Mouse (Mus musculus) layer of hippocampus, adult 6 months (tissue): ENCODE data around the gene Setd1a. TPM values are rescaled to one million over a fixed set of nuclear protein-coding genes. Genes with fewer than 3 reads are reported as not detected.

ENCODE experiments used
- long read RNA-seq, 2 experiments: library from polyadenylated mRNA; unstranded; transcript quantifications; one replicate each; pipeline ENCODE4 v2.0.0; 2019 to 2020
- polyA plus RNA-seq: library from polyadenylated mRNA; unstranded; fragments of <200 nt; fragmentation: Nextera tagmentation; gene quantifications from 2 replicates; pipeline ENCODE4 v1.2.3, GENCODE M21; 2021

The Setd1a gene
- 7.7 and 12.9 TPM in 2 replicates for polyA plus RNA-seq
- long read RNA-seq, experiment 1, partial matches to known transcripts = 4 of 4 reads
- long read RNA-seq, experiment 1, other reads (novel, unspliced or antisense) = 0 of 4 reads
- long read RNA-seq, experiment 2, partial matches to known transcripts = 6 of 6 reads
- long read RNA-seq, experiment 2, other reads (novel, unspliced or antisense) = 0 of 6 reads

GRCm38 (mm10) chr7:127776426-127776825, at the start of gene Setd1a:
Setd1a (plus strand) TSS chr7:127776670.

GRCm38 (mm10) chr7:127732066-127732465, 44.4 kb upstream of the Setd1a start, which contains the start of gene Ctf2:
Ctf2 (minus strand) TSS chr7:127732166.

GRCm38 (mm10) chr7:127744366-127745045, 32.0 kb upstream of the Setd1a start, which contains the start of gene Fbxl19:
Fbxl19 (plus strand) TSS chr7:127744543.

GRCm38 (mm10) chr7:127769651-127770038, 6.8 kb upstream of the Setd1a start, which contains the start of gene Orai3:
Orai3 (plus strand) TSS chr7:127769815.

GRCm38 (mm10) chr7:127785308-127785707, 8.8 kb downstream of the Setd1a start, which contains the start of gene Gm49388:
Gm49388 (plus strand) TSS chr7:127785608.

GRCm38 (mm10) chr7:127800435-127801009, 24.1 kb downstream of the Setd1a start, which contains the start of gene Hsd3b7:
Hsd3b7 (plus strand) TSS chr7:127800604.

GRCm38 (mm10) chr7:127824176-127824871, 47.9 kb downstream of the Setd1a start, which contains the start of the genes Stx4a and Stx1b:
Stx4a (plus strand) TSS chr7:127824294.
Stx1b (minus strand) TSS chr7:127824549.

Other genes starting within 250 kb of the Setd1a start
- gene Tmem265, start 215.3 kb upstream of the Setd1a start, polyA plus RNA-seq = 0.69 TPM in 1 of 2 replicates, not detected in the other
- 17.9 and 19.5 TPM in 2 replicates for gene Phkg2, start 203.3 kb upstream of the Setd1a start, polyA plus RNA-seq
- 14.1 and 19.3 TPM in 2 replicates for gene Ccdc189, start 188.1 kb upstream of the Setd1a start, polyA plus RNA-seq
- gene Rnf40, start 187.9 kb upstream of the Setd1a start, polyA plus RNA-seq = 8.5 and 10.1 TPM in 2 replicates
- gene Zfp629, start 160.9 kb upstream of the Setd1a start, polyA plus RNA-seq = 2.6 and 3.4 TPM in 2 replicates
- 5.1 and 6.0 TPM in 2 replicates for gene Bcl7c, start 67.7 kb upstream of the Setd1a start, polyA plus RNA-seq
- gene Ctf1, start 63.9 kb upstream of the Setd1a start, polyA plus RNA-seq = 4.1 and 4.5 TPM in 2 replicates
- gene Ctf2, start 44.5 kb upstream of the Setd1a start, polyA plus RNA-seq = 0.08 TPM in 1 of 2 replicates, not detected in the other
- 1.0 TPM in 2 replicates for gene Fbxl19, start 32.1 kb upstream of the Setd1a start, polyA plus RNA-seq
- gene Orai3, start 6.9 kb upstream of the Setd1a start, polyA plus RNA-seq = 31.4 and 32.6 TPM in 2 replicates
- not detected in 2 replicates for gene Gm49388, start 8.9 kb downstream of the Setd1a start, polyA plus RNA-seq
- gene Hsd3b7, start 23.9 kb downstream of the Setd1a start, polyA plus RNA-seq = 5.9 and 14.2 TPM in 2 replicates
- gene Stx4a, start 47.6 kb downstream of the Setd1a start, polyA plus RNA-seq = 9.9 and 10.7 TPM in 2 replicates
- 29.2 and 31.2 TPM in 2 replicates for gene Stx1b, start 47.9 kb downstream of the Setd1a start, polyA plus RNA-seq
- gene Zfp646, start 99.6 kb downstream of the Setd1a start, polyA plus RNA-seq = 4.8 and 5.7 TPM in 2 replicates
- 9.2 and 11.8 TPM in 2 replicates for gene Zfp668, start 100.2 kb downstream of the Setd1a start, polyA plus RNA-seq
- 0.75 and 0.94 TPM in 2 replicates for gene Prss53, start 114.3 kb downstream of the Setd1a start, polyA plus RNA-seq
- gene Gm21974, start 118.8 kb downstream of the Setd1a start, polyA plus RNA-seq = not detected in 2 replicates
- gene Vkorc1, start 118.9 kb downstream of the Setd1a start, polyA plus RNA-seq = 103 and 112 TPM in 2 replicates
- 53.7 and 57.1 TPM in 2 replicates for gene Bckdk, start 127.4 kb downstream of the Setd1a start, polyA plus RNA-seq
- gene Kat8, start 135.8 kb downstream of the Setd1a start, polyA plus RNA-seq = 14.9 and 15.5 TPM in 2 replicates
- 0.41 and 1.6 TPM in 2 replicates for gene Prss8, start 153.4 kb downstream of the Setd1a start, polyA plus RNA-seq
- gene Prss36, start 170.1 kb downstream of the Setd1a start, polyA plus RNA-seq = 17.7 TPM in 2 replicates
- gene Fus, start 190.8 kb downstream of the Setd1a start, polyA plus RNA-seq = 5.8 TPM in 2 replicates
- gene Pycard, start 217.2 kb downstream of the Setd1a start, polyA plus RNA-seq = 16.7 and 20.5 TPM in 2 replicates
- gene Trim72, start 227.3 kb downstream of the Setd1a start, polyA plus RNA-seq = not detected in 2 replicates